Mouse (Mus musculus) ES-Bruce4 (cell line): Measurements from ENCODE around the gene Fes. TPM values are rescaled to one million over a fixed set of nuclear protein-coding genes. Genes with fewer than 3 reads are reported as not detected.
A peak's percentile ranks its signal among the peaks of the same experiment; 100 is the strongest.

Experiments used
- H3K27ac ChIP-seq: 2 replicates; pipeline ENCODE4 v1.5.1; 2012; ENCODE audit warnings: low read length, inconsistent platforms; ENCODE audit not compliant: insufficient read depth
- H3K27me3 ChIP-seq: 2 replicates; pipeline ENCODE4 v1.6.1; 2012; ENCODE audit warnings: mild to moderate bottlenecking, low read length, inconsistent platforms; ENCODE audit not compliant: control insufficient read depth, poor library complexity, insufficient read depth, severe bottlenecking
- H3K36me3 ChIP-seq: 2 replicates; pipeline ENCODE4 v1.6.1; 2012; ENCODE audit warnings: inconsistent platforms, mild to moderate bottlenecking, low read length, moderate library complexity; ENCODE audit not compliant: control insufficient read depth, poor library complexity, insufficient read depth, severe bottlenecking
- H3K4me1 ChIP-seq: one replicate; pipeline ENCODE4 v1.8.1; 2011; ENCODE audit warnings: low read length; ENCODE audit not compliant: control insufficient read depth, insufficient read depth
- H3K4me3 ChIP-seq: 2 replicates; pipeline ENCODE4 v1.5.1; 2011; ENCODE audit warnings: low read depth, mild to moderate bottlenecking, low read length
- H3K9ac ChIP-seq: 2 replicates; pipeline ENCODE4 v1.6.1; 2012; ENCODE audit warnings: low read depth, mild to moderate bottlenecking, inconsistent platforms; ENCODE audit not compliant: poor library complexity, severe bottlenecking
- H3K9me3 ChIP-seq: replicated peaks from 2 replicates; pipeline ENCODE4 v1.6.1; 2012; ENCODE audit warnings: mild to moderate bottlenecking, low read length, inconsistent platforms; ENCODE audit not compliant: control insufficient read depth, poor library complexity, insufficient read depth, severe bottlenecking
- CTCF ChIP-seq: IDR thresholded peaks from one replicate; pipeline ENCODE4 v1.8.1; 2011; ENCODE audit warnings: low read depth, low read length
- EP300 ChIP-seq: IDR thresholded peaks from 2 replicates; pipeline ENCODE4 v1.6.1; 2011; ENCODE audit warnings: low read depth, low read length; ENCODE audit not compliant: insufficient read depth
- POLR2A ChIP-seq: IDR thresholded peaks from one replicate; pipeline ENCODE4 v1.8.1; 2011; ENCODE audit warnings: low read length; ENCODE audit not compliant: insufficient read depth
- polyA plus RNA-seq: library from polyadenylated mRNA; stranded (reverse); fragments of >200 nt; gene quantifications from 2 replicates; pipeline ENCODE4 v1.2.4, GENCODE M21; 2011; ENCODE audit warnings: low read depth; ENCODE audit not compliant: missing spikeins, insufficient read depth, insufficient read length

Gene Fes
- polyA plus RNA-seq, 1 experiment: 0.76 TPM

DNA sequence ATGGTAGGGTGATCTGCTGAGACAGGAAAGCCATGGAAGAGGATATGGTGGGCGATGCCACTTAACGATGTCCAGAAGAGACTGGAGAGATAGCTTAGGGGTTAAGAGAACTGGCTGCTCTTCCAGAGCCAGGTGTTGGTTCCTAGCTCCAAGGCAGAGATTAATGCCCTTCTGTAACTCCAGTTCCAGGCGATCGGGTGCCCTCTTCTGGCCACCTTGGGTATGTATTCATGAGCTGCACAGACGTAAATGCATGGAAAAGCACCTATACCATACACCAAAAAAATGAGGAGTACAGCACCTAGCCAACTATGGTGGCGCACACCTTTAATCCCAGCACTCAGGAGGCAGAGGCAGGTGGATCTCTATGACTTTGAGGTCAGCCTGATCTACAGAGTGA lies 37.0 kb upstream of the Fes start:
- no peak overlapping the region for H3K27ac ChIP-seq
- H3K36me3 ChIP-seq: no peaks in the 10 kb centered on the region
- no peaks in the 10 kb centered on the region for H3K4me1 ChIP-seq
- no peaks in the 10 kb centered on the region for H3K27me3 ChIP-seq
- H3K9me3 ChIP-seq: no peaks in the 10 kb centered on the region
- H3K4me3 ChIP-seq: no peak overlapping the region
- no peak overlapping the region for H3K9ac ChIP-seq
- TF ChIP-seq POLR2A (no peak), CTCF (peak; percentile 74)

DNA sequence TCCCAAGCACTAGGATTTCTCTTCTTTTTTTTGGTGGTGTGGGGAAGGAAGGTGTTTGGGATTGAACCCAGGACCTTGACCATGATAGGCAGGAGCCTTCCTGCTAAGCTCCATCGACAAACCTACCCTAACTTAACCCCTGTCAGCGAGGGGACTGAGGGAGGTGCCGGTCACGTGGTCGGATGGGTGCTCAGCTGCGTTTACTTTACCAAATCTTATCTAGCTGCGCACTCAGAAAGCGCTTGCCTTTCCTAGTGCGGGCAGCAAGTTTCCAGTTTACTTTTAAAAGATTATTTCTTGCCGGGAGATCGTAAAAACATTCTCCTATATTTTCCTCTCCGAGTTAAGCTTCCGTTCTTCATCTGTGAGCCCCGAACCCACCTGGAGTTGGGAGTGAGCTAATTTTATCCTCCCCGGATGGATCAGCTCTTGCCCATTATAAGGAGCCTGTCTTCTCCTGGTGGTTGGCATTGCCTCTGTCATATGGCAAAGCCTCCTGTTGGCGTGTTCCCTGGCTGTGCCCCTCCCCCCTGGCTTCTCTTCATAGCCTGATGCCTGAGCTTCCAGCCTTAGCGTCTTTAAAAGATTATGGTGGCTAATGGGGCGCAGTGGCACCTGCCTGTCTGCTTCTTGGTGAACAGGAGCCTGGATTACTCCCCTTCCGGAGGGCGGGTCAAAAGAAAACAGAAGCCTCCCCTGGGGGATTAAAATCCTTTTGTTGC lies 35.2 kb upstream of the Fes start:
- Histone ChIP-seq H3K27me3 (no peaks in the 10 kb centered on the region), H3K27ac (no peak overlapping the region), H3K9ac (no peak overlapping the region), H3K4me1 (no peaks in the 10 kb centered on the region), H3K4me3 (peak overlapping the region; percentile 21; the same call in 1 of the 2 replicates), H3K36me3 (no peaks in the 10 kb centered on the region), H3K9me3 (no peaks in the 10 kb centered on the region)
- TF ChIP-seq CTCF: no peak
- no peak for TF ChIP-seq EP300
- no peak for TF ChIP-seq POLR2A

- Histone ChIP-seq H3K9me3 (no peaks in the 10 kb centered on the region), H3K9ac (no peak overlapping the region), H3K27ac (no peak overlapping the region), H3K36me3 (no peaks in the 10 kb centered on the region), H3K27me3 (no peaks in the 10 kb centered on the region), H3K4me3 (no peak overlapping the region), H3K4me1 (no peaks in the 10 kb centered on the region)
- no peak for TF ChIP-seq EP300
- TF ChIP-seq POLR2A: no peak
- no peak for TF ChIP-seq CTCF
These were observed 33.8 kb upstream of the Fes start for GRCm38 (mm10) chr7:80421576-80421975.

- Histone ChIP-seq H3K4me1 (no peaks in the 10 kb centered on the region), H3K36me3 (no peaks in the 10 kb centered on the region), H3K27me3 (no peaks in the 10 kb centered on the region), H3K9me3 (no peaks in the 10 kb centered on the region), H3K9ac (no peak overlapping the region), H3K4me3 (no peak overlapping the region), H3K27ac (no peak overlapping the region)
- TF ChIP-seq POLR2A (no peak), EP300 (no peak), CTCF (no peak)
These were observed 32.8 kb upstream of the Fes start for GRCm38 (mm10) chr7:80420586-80420985.

DNA sequence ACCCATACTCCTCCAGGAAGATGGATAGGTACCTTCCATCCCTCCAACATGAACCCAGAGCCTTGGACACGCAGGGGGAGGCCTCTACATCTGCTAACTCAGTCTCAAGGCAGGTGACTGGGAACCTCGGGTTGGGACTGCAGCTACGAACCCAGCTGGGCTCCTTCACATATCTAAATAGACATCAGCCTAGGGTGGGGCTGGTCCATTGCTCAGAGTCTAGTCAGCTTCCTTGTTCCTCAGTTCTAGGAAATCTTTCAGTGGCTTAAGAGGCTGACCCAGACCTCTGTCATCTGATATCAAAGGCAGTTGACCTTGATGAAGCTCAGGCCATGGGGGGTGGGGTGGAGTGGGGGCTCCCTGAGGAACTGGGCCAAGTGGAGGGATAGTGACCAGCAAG lies 31.5 kb upstream of the Fes start:
- Histone ChIP-seq H3K4me3 (no peak overlapping the region), H3K36me3 (no peaks in the 10 kb centered on the region), H3K9me3 (no peaks in the 10 kb centered on the region), H3K9ac (no peak overlapping the region), H3K4me1 (no peaks in the 10 kb centered on the region), H3K27me3 (no peaks in the 10 kb centered on the region), H3K27ac (no peak overlapping the region)
- no peak for TF ChIP-seq CTCF
- no peak for TF ChIP-seq EP300
- TF ChIP-seq POLR2A: no peak

GRCm38 (mm10) chr7:80418036-80418435 lies 30.3 kb upstream of the Fes start:
- Histone ChIP-seq H3K4me1 (no peaks in the 10 kb centered on the region), H3K36me3 (no peaks in the 10 kb centered on the region)

More at GRCm38 (mm10) chr7:80418036-80418435, 30.3 kb upstream of the Fes start:
- Histone ChIP-seq H3K27ac (no peak overlapping the region), H3K4me3 (no peak overlapping the region), H3K9ac (no peak overlapping the region), H3K9me3 (no peaks in the 10 kb centered on the region), H3K27me3 (no peaks in the 10 kb centered on the region)
- TF ChIP-seq CTCF: no peak
- no peak for TF ChIP-seq POLR2A
- TF ChIP-seq EP300: no peak
